Mouse (Mus musculus): ENCODE data around the gene Kcnh4.
A peak's percentile ranks its signal among the peaks of the same experiment; 100 is the strongest.

The Kcnh4 gene

GRCm38 (mm10) chr11:100735134-100735865, 24.4 kb downstream of the Kcnh4 start:
- no peak for DNase-seq (ENCODE audit: low spot score)

- no peak for DNase-seq (ENCODE audit: low spot score)
Measured at GRCm38 (mm10) chr11:100730477-100731205, 29.1 kb downstream of the Kcnh4 start.

GRCm38 (mm10) chr11:100729976-100730375, 29.8 kb downstream of the Kcnh4 start:
- DNase-seq (ENCODE audit: low spot score), result no peak

- no peak for DNase-seq (ENCODE audit: low spot score)
Measured at GRCm38 (mm10) chr11:100728601-100729000, 31.1 kb downstream of the Kcnh4 start.

- DNase-seq (ENCODE audit: low spot score), result no peak
Measured at GRCm38 (mm10) chr11:100727201-100727600, 32.5 kb downstream of the Kcnh4 start.

- no peak for DNase-seq (ENCODE audit: low spot score)
Measured at GRCm38 (mm10) chr11:100724919-100725512, 34.7 kb downstream of the Kcnh4 start.

GRCm38 (mm10) chr11:100722493-100723028, 37.2 kb downstream of the Kcnh4 start:
- DNase-seq (ENCODE audit: low spot score), result no peak

- no peak for DNase-seq (ENCODE audit: low spot score)
Measured at GRCm38 (mm10) chr11:100721776-100722492, 37.8 kb downstream of the Kcnh4 start.

- DNase-seq (ENCODE audit: low spot score), result no peak
Measured at GRCm38 (mm10) chr11:100721254-100721653, 38.5 kb downstream of the Kcnh4 start.

- DNase-seq (ENCODE audit: low spot score), result no peak
Measured at GRCm38 (mm10) chr11:100720345-100720744, 39.4 kb downstream of the Kcnh4 start.

GRCm38 (mm10) chr11:100719893-100720292, 39.8 kb downstream of the Kcnh4 start:
- DNase-seq (ENCODE audit: low spot score), result no peak

- DNase-seq (ENCODE audit: low spot score), result no peak
Measured at GRCm38 (mm10) chr11:100719312-100719711, 40.4 kb downstream of the Kcnh4 start.

GRCm38 (mm10) chr11:100718866-100719265, 40.9 kb downstream of the Kcnh4 start:
- DNase-seq (ENCODE audit: low spot score), result no peak

GRCm38 (mm10) chr11:100718462-100718861, 41.3 kb downstream of the Kcnh4 start:
- no peak for DNase-seq (ENCODE audit: low spot score)

GRCm38 (mm10) chr11:100716649-100717048, 43.1 kb downstream of the Kcnh4 start:
- DNase-seq (ENCODE audit: low spot score), result no peak

GRCm38 (mm10) chr11:100714948-100715347, 44.8 kb downstream of the Kcnh4 start:
- DNase-seq (ENCODE audit: low spot score), result no peak

GRCm38 (mm10) chr11:100714534-100714915, 45.2 kb downstream of the Kcnh4 start:
- DNase-seq (ENCODE audit: low spot score), result peak; percentile 41

- DNase-seq (ENCODE audit: low spot score), result no peak
Measured at GRCm38 (mm10) chr11:100713735-100714533, 45.8 kb downstream of the Kcnh4 start, which contains the start of gene Hspb9. Hspb9 (plus strand) TSS chr11:100713850.

- no peak for DNase-seq (ENCODE audit: low spot score)
Measured at GRCm38 (mm10) chr11:100713174-100713573, 46.6 kb downstream of the Kcnh4 start.

GRCm38 (mm10) chr11:100711783-100712615, 47.7 kb downstream of the Kcnh4 start, which contains the start of gene Kat2a:
Kat2a (minus strand) TSS chr11:100712465.
- no peak for DNase-seq (ENCODE audit: low spot score)

Data from urinary bladder, postnatal 10 days (tissue).